Mouse (Mus musculus) layer of hippocampus, adult 8-10 months (tissue): ENCODE results near the gene Slc9a9. TPM values are rescaled to one million over a fixed set of nuclear protein-coding genes. Genes with fewer than 3 reads are reported as not detected.
A peak's percentile ranks its signal among the peaks of the same experiment; 100 is the strongest.

Source experiments
- DNase-seq, 2 experiments: peaks; one replicate each; pipeline ENCODE4 v3.0.0; 2022; ENCODE audit warnings: low spot score in 2 of 2
- total RNA-seq, 4 experiments: library from RNA; stranded (reverse); gene quantifications; 2 replicates each; pipeline ENCODE4 v1.2.4; 2022

The Slc9a9 gene
- total RNA-seq, 4 experiments from 2014 or later = 15.3 to 22.8 (median 19.3) TPM

GRCm38 (mm10) chr9:95150597-95150996 is 480.9 kb downstream of the Slc9a9 start:
- DNase-seq = no peak

GRCm38 (mm10) chr9:95150998-95151397 is 481.3 kb downstream of the Slc9a9 start:
- no peak for DNase-seq

GRCm38 (mm10) chr9:95151746-95152145 is 482.0 kb downstream of the Slc9a9 start:
- DNase-seq = no peak

GRCm38 (mm10) chr9:95153966-95154365 is 484.3 kb downstream of the Slc9a9 start:
- DNase-seq = no peak

- DNase-seq = no peak
Observed at GRCm38 (mm10) chr9:95157948-95158347, 488.2 kb downstream of the Slc9a9 start.

GRCm38 (mm10) chr9:95158916-95159315 is 489.2 kb downstream of the Slc9a9 start:
- no peak for DNase-seq

GRCm38 (mm10) chr9:95160575-95161300 is 491.0 kb downstream of the Slc9a9 start:
- DNase-seq = no peak

GRCm38 (mm10) chr9:95161699-95162098 is 492.0 kb downstream of the Slc9a9 start:
- DNase-seq = no peak

- no peak for DNase-seq
Observed at GRCm38 (mm10) chr9:95166224-95166623, 496.5 kb downstream of the Slc9a9 start.

- DNase-seq = no peak
Observed at GRCm38 (mm10) chr9:95167806-95168205, 498.1 kb downstream of the Slc9a9 start.

GRCm38 (mm10) chr9:95168487-95169008 is 498.8 kb downstream of the Slc9a9 start:
- DNase-seq = peak; percentile 91 to 93

- DNase-seq = no peak
Observed at GRCm38 (mm10) chr9:95178170-95178569, 508.5 kb downstream of the Slc9a9 start.

- DNase-seq = no peak
Observed at GRCm38 (mm10) chr9:95180005-95180404, 510.3 kb downstream of the Slc9a9 start.

GRCm38 (mm10) chr9:95180569-95180968 is 510.9 kb downstream of the Slc9a9 start:
- no peak for DNase-seq

- no peak for DNase-seq
Observed at GRCm38 (mm10) chr9:95181241-95182043, 511.7 kb downstream of the Slc9a9 start.

GRCm38 (mm10) chr9:95182272-95182671 is 512.6 kb downstream of the Slc9a9 start:
- no peak for DNase-seq

- DNase-seq = no peak
Observed at GRCm38 (mm10) chr9:95184453-95184852, 514.7 kb downstream of the Slc9a9 start.

- no peak for DNase-seq
Observed at GRCm38 (mm10) chr9:95185840-95186239, 516.1 kb downstream of the Slc9a9 start.

- DNase-seq = no peak
Observed at GRCm38 (mm10) chr9:95186386-95187289, 516.9 kb downstream of the Slc9a9 start.

GRCm38 (mm10) chr9:95188362-95189217 is 518.9 kb downstream of the Slc9a9 start:
- DNase-seq = no peak
